Mouse (Mus musculus) megakaryocyte progenitor cell, adult 5-6 weeks (primary cell): ENCODE results near the gene Hnrnpab. TPM values are rescaled to one million over a fixed set of nuclear protein-coding genes. Genes with fewer than 3 reads are reported as not detected.

ENCODE experiments used
- ATAC-seq: replicated peaks from 2 replicates; pipeline ENCODE4 v1.8.0; 2016; ENCODE audit warnings: mild to moderate bottlenecking, moderate TSS enrichment, inconsistent platforms; ENCODE audit not compliant: poor library complexity
- total RNA-seq, 2 experiments: library from RNA; stranded (forward) in 1 of 2; stranded (reverse) in 1 of 2; fragments of 157-497, 149-512 nt in 1 of 2; fragments of 200-1000 nt in 1 of 2; gene quantifications; 2 replicates each; pipeline versions ENCODE4 v1.2.3 to v1.2.4; 2015 to 2017

Hnrnpab gene
- total RNA-seq, 2 experiments from 2014 or later = 667 to 984 TPM

DNA sequence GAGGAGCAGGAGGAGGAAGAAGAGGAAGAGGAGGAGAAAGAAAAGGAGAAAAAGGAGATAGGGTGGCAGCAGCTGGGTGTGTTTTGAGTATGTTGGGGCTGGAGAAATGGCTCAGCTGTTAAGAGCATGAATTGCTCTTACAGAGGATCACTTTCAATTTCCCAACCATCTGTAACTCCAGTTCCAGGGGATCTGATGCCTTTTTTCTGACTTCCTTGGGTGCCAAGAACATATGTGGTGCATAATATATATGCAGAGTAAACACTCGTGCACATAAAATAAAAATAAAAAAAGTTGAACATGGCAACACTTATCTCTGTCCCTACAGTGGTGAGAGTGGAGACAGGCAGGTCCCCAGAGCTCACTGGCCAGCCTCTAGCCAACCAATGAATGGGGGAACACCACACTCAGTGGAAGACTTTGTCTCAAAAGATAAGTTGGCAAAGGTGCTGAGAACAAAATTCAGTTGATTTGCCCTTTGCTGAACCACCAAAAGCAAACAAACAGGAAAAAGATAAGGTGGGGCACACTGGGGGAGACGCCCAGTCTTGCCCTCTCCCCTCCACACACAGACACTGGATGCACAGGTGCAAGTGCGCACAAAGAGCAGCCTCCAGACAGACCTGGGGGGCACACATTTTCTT lies 2.7 kb upstream of the Hnrnpab start:
- ATAC-seq = peak; percentile 53

- peak; percentile 14 for ATAC-seq
Measured at GRCm38 (mm10) chr11:51607096-51607738, 570 bp upstream of the Hnrnpab start.

DNA sequence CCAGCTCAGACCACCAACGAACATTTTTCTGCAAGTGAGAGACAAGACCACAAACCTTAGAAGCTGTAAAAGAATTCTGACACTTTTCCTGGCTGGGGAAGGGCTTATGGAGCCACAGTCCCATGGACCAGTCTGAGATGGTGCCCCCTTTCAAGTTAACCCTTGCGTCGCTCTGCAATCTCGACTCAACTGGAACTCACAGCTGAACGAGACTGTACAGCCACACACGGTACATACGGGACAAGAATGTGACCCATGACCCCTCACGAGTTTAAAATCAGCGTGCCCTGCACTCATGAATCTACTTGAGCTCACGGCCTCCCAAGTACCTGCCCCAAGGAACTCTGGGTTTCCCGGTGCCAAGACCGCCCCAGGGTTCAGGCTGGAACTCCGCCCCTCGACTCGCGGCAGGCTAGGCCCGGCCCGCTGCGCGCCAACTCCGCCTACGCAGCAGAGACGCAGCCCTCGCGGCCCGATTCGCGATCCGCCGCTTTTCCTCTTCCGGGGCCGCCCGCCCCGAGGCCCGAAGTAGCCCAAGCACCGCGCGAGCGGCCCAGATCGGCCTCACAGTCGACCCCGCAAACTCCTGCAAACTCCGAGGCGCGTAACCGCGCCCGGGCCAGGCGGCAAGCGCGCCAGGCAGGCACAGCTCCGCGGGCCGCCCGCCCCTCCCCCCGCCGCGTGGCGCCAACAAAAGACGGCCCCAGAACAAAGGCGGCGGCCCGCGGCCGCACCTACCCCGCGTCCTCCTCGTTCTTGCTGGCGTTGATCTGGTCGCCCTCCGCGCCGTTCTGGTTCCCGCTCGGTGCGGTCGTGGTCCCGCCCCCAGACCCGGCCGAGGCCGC lies 823 bp downstream of the Hnrnpab start:
- ATAC-seq = peak; percentile 33

GRCm38 (mm10) chr11:51602253-51602652 lies 4.4 kb downstream of the Hnrnpab start:
- ATAC-seq = no peak

GRCm38 (mm10) chr11:51597553-51597952 lies 9.1 kb downstream of the Hnrnpab start:
- ATAC-seq = no peak

DNA sequence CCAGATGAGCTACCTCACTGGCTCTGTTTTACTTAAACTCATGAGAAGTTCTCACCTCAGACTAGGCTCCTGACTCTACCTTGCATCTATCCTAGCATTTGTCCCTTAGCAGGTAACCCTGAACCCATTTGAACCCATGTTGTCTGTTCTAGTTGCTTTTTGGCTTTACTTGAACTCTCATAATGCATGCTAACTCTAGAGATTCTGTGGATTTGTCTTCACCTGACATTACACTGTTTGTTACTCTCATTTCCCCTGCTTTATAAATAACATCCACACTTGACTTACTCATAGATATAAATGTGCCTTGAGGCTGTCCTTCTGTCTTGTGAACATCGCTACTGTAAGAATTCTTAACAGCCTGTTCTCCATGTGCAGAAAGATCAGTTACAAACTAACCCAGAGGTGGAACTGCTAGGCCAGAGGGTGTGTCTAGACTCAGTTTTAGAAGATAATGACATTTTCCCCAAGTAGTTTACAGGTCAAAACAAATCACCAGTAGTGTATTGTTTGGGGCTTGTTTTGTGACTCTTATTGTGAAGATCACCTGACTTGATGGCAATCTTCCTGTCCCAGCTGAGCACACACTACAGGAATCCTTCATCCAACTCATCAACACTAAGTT lies 11.1 kb downstream of the Hnrnpab start:
- ATAC-seq = no peak

GRCm38 (mm10) chr11:51594715-51595350 lies 11.8 kb downstream of the Hnrnpab start:
- ATAC-seq = peak; percentile 51

DNA sequence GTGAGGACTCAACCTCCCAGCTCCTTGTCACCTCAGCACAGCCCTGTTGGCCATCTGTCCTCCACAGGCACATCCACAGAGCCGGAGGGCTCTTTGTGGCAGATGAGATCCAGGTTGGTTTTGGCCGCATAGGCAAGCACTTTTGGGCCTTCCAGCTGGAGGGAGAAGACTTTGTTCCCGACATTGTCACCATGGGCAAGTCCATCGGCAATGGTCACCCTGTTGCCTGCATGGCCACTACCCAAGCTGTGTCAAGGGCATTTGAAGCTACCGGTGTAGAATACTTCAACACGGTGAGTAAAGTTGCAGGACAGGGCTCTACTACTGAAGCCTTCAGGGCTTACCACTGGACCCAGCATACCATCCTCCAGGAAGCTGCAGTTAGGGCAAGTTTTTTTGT lies 12.8 kb downstream of the Hnrnpab start:
- no peak for ATAC-seq

- ATAC-seq = no peak
Measured at GRCm38 (mm10) chr11:51593368-51593767, 13.3 kb downstream of the Hnrnpab start.

- ATAC-seq = no peak
Measured at GRCm38 (mm10) chr11:51591915-51592314, 14.7 kb downstream of the Hnrnpab start.

DNA sequence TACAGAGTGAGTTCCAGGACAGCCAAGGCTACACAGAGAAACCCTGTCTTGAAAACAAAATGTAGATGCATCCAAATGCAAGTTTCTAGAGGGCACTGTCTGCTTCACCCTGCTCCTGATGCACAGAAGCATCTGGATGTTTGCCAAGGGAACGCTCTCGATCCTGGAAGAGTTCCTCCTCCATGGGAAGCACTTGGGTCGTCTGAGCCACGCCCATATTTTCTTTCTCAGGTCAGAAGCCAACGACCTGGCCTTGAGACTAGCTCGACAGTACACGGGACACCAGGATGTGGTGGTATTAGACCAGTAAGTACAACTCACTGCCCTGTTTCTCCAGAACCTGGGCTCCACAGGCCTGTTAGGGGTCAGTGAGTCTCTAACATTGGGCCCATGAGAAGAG lies 15.5 kb downstream of the Hnrnpab start:
- no peak for ATAC-seq

DNA sequence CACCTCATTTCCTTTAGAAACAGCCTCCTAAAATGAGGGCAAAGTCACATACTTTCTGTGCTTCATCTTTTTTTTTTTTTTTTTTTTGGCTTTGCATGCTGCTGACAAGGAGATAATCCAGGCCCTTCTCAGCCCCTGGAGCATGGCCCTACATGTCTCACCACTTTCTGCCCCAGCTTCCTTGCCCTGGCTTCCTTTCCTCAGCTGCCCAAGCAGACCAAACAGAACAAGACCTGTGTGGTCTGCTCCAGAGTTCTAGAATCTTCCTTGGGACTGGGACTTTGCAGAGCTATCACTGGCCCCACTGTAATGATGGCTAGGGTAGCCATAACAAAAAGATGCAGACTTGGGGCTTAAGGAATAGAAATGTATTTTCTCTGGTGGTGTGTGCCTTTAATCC lies 16.6 kb downstream of the Hnrnpab start:
- ATAC-seq = no peak

GRCm38 (mm10) chr11:51588833-51589232 lies 17.8 kb downstream of the Hnrnpab start:
- no peak for ATAC-seq

DNA sequence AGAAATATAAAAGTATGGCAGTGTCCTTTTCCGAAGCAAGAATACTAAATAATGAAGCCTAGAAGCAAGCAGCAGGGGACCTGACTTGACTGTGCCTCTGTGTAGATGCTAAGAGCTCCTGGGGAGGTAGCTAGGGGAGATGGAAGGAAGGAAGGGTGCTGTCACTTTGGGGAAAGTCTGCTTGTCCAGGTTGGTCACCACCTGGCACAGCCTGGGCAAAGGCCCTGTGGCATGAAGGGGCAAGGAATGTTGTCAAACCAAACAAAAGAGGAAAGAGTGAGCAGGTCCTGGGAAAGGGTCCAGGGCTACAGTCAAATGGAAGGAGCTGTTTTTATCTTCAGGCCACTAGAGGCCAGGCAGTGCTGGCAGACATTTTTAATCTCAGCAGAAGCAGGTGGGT lies 19.6 kb downstream of the Hnrnpab start:
- ATAC-seq = no peak

DNA sequence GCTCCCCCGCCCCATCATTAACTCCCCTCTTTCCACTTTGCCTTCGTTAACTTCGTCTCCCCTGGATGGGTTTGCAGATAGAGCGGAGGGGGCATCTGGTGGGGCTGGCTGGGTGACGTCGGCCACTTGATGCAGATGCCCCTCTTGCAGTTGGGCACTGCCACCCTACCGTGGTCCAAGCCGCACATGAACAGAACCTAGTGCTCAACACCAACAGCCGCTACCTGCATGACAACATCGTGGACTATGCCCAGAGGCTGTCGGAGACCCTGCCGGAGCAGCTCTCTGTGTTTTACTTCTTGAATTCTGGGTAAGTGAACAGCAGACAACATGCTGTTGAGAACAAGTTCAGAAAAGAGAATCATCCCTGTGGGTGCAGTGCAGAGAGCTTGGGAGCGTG lies 20.2 kb downstream of the Hnrnpab start:
- ATAC-seq = no peak

- ATAC-seq = no peak
Measured at GRCm38 (mm10) chr11:51585608-51586252, 20.9 kb downstream of the Hnrnpab start.

- peak; percentile 81 for ATAC-seq
Measured at GRCm38 (mm10) chr11:51584431-51585248, 22.0 kb downstream of the Hnrnpab start, which contains the start of gene Phykpl. Gene Phykpl, plus strand, starts transcription at chr11:51584757.

DNA sequence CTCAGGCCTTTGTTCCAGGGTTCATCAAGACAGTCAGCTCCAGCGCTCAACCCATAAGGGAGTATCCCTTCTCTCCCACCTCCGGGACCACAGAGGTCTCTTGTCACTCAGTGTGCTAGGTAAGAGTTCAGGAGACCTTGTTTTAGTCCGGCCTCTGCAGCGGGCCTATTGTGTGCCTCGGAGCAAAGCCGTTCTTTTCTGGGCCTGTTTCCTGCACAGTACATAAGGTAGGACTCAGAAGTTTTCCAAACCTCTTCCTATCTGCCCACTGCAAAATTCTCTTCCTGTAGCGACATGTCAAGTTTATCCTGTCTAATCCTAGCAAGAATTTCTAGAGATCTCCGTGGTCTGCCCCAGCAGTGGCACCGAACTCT lies 22.6 kb downstream of the Hnrnpab start:
- ATAC-seq = peak; percentile 1

DNA sequence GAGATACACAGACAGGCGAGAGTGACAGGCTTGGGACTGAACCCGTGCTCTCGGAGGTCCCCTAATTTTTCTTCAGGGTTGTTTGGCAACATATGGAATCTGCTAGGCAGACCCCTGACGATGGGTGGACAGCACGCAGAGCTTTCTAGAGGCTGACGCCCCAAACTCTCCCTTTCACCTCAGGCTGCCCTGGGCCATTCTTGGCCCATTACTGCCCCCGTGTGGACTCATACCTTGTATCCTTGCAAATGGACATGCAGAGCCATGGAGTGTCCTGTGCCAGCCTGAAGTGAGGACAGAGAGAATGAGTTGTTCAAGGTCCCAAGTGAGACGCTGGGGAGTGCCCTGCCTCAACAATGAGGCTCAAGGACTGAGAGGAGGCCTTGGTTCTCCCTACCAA lies 23.9 kb downstream of the Hnrnpab start:
- ATAC-seq = peak; percentile 43

DNA sequence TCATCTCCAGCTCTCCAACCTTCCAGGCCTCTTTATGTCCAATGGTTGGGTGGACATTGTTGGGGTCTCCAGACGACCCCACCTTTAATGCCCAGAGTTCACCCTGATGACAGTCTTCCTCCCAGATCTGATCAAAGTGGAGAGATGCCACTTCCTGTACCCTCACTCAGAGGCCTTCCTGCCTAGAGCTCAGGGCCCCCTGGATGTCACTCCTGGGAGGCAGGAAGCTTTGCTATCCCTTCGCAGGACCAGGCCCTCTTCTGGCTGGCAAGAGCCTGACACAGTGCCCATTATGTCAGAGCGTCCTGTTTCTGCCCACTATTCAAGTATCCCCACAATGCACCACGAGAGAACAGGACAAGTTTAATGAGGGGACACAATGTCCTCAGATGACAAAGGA lies 27.6 kb downstream of the Hnrnpab start:
- no peak for ATAC-seq
